In the genomic region with DNA sequence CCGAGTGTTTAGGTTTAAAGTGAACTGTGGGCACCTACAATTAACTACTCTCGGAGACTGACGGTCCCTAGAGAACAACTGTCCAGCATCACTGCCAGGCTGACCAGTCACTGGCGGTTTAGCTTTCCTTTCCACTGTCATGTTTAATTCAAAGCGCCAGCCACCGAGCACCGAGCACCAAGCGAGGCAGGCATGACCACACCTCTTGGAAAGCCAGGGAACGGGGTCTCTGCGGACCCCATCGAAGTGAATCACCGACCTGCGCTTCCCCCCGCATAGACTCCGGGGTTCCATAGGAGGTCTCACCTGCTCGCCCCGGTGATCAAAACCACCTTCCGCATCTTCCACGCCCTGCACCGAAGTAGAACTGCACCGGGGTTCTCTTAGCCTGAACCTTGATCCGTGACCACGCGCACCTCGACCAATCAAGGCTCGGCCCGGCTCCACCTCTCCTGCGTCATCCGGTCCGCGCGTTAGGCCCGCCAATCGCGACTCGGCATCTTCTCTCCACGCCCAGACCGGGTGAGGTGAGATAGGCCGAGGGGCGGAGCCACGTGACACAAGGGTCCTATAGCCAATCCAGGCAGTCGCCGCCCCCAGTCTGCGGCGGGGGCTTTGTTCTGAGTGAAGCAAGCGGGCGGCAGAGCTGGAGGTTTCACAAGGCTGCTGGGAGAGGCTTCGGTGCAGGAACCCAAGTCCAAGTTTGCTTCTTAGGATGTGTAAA, we compare ENCODE assay signal across 8 mouse cellular contexts. TPM values are rescaled to one million over a fixed set of nuclear protein-coding genes. Genes with fewer than 3 reads are reported as not detected.
DNase-seq lines count a peak whose midpoint lies in the region; ATAC-seq and TF ChIP-seq lines count a peak whose summit lies in the region.

Hsd17b7 (minus strand) TSS at position 450 of the 724 bp plus-strand sequence.

- peaks cover 25% of the 10 kb centered on the region for H3K36me3 ChIP-seq in heart, embryonic 12.5 days
- no peaks in the 10 kb centered on the region for H3K36me3 ChIP-seq in kidney, postnatal 0 days (ENCODE audit: insufficient read depth, low read length)
- H3K36me3 ChIP-seq in liver, embryonic 11.5 days (ENCODE audit: control insufficient read depth, insufficient read depth, low read length) = no peaks in the 10 kb centered on the region; the same call in 1 of the 2 replicates
- peaks cover 16% of the 10 kb centered on the region; the same call in 1 of the 2 replicates for H3K36me3 ChIP-seq in stomach, embryonic 14.5 days (ENCODE audit: control insufficient read depth, insufficient read depth, low read length)

- ATAC-seq in erythroid progenitor cell, adult 5-6 weeks (replicated peaks; ENCODE audit: low FRiP score, poor library complexity, severe bottlenecking) = peak; percentile 100
- peak; percentile 100 for ATAC-seq in heart, embryonic 12.5 days (ENCODE audit: insufficient number of reproducible peaks, low FRiP score)
- ATAC-seq in kidney, postnatal 0 days (replicated peaks; ENCODE audit: low FRiP score, low read depth) = peak; percentile 100
- ATAC-seq in liver, embryonic 11.5 days (replicated peaks; ENCODE audit: low FRiP score) = peak; percentile 100
- peak; percentile 100 for ATAC-seq in stomach, embryonic 14.5 days (ENCODE audit: insufficient number of reproducible peaks, insufficient read depth, low FRiP score, low read depth)

- no peaks in the 10 kb centered on the region for H3K27me3 ChIP-seq in heart, embryonic 12.5 days (replicated peaks)
- H3K27me3 ChIP-seq in kidney, postnatal 0 days (ENCODE audit: insufficient read depth, low read length) = no peaks in the 10 kb centered on the region
- no peaks in the 10 kb centered on the region for H3K27me3 ChIP-seq in liver, embryonic 11.5 days (replicated peaks; ENCODE audit: control insufficient read depth, insufficient read depth, low read length)
- no peaks in the 10 kb centered on the region for H3K27me3 ChIP-seq in stomach, embryonic 14.5 days (ENCODE audit: control insufficient read depth, insufficient read depth, low read length)

- peak within 1 kb of the TSS; percentile 75 for H3K4me2 ChIP-seq in heart, embryonic 12.5 days
- H3K4me2 ChIP-seq in kidney, postnatal 0 days (ENCODE audit: low read length) = peak within 1 kb of the TSS; percentile 63
- peak within 1 kb of the TSS; percentile 88 for H3K4me2 ChIP-seq in liver, embryonic 11.5 days
- peak within 1 kb of the TSS; percentile 92 for H3K4me2 ChIP-seq in stomach, embryonic 14.5 days (replicated peaks; ENCODE audit: low read depth, low read length)

- peak; percentile 98 for DNase-seq in CD4-positive helper T cell, adult 2 months (ENCODE audit: low read depth, low spot score)
- peak; percentile 98 for DNase-seq in brain, embryonic 18.5 days (ENCODE audit: low read depth, low spot score)
- DNase-seq in kidney, postnatal 0 days (ENCODE audit: low spot score) = peak; percentile 100
- peak; percentile 97 for DNase-seq in liver, embryonic 11.5 days (ENCODE audit: low spot score)
- DNase-seq in naive thymus-derived CD4-positive, alpha-beta T cell, adult 2 months (ENCODE audit: low read depth) = peak; percentile 98

- TF ChIP-seq CTCF in kidney, postnatal 0 days (IDR thresholded peaks at IDR 0.05; ENCODE audit: low read depth) = no peak

- peak within 1 kb of the TSS; percentile 70 for H3K9ac ChIP-seq in heart, embryonic 12.5 days
- peak within 1 kb of the TSS; percentile 62 for H3K9ac ChIP-seq in kidney, postnatal 0 days (ENCODE audit: low read depth, low read length)
- H3K9ac ChIP-seq in liver, embryonic 11.5 days (ENCODE audit: low read depth, low read length) = peak within 1 kb of the TSS; percentile 62
- peak within 1 kb of the TSS; percentile 50 for H3K9ac ChIP-seq in stomach, embryonic 14.5 days (replicated peaks; ENCODE audit: low read depth, low read length)

- H3K4me1 ChIP-seq in heart, embryonic 12.5 days (replicated peaks) = peaks cover 40% of the 10 kb centered on the region
- no peaks in the 10 kb centered on the region for H3K4me1 ChIP-seq in kidney, postnatal 0 days (replicated peaks; ENCODE audit: insufficient read depth, low read length)
- H3K4me1 ChIP-seq in liver, embryonic 11.5 days (replicated peaks; ENCODE audit: control insufficient read depth, insufficient read depth, low read length) = peaks cover 10% of the 10 kb centered on the region; the same call in 1 of the 2 replicates
- peaks cover 7% of the 10 kb centered on the region; the same call in 1 of the 2 replicates for H3K4me1 ChIP-seq in stomach, embryonic 14.5 days (ENCODE audit: control insufficient read depth, insufficient read depth, low read length)

- H3K27ac ChIP-seq in heart, embryonic 12.5 days (ENCODE audit: poor library complexity, severe bottlenecking) = peak within 1 kb of the TSS; percentile 88
- H3K27ac ChIP-seq in kidney, postnatal 0 days = peak within 1 kb of the TSS; percentile 63; the same call in 1 of the 2 replicates
- H3K27ac ChIP-seq in liver, embryonic 11.5 days (ENCODE audit: low read depth, low read length) = peak within 1 kb of the TSS; percentile 52; the same call in 1 of the 2 replicates
- peak within 1 kb of the TSS; percentile 86 for H3K27ac ChIP-seq in stomach, embryonic 14.5 days (ENCODE audit: low read length)

- no peaks in the 10 kb centered on the region for H3K9me3 ChIP-seq in heart, embryonic 12.5 days (replicated peaks)
- no peaks in the 10 kb centered on the region for H3K9me3 ChIP-seq in kidney, postnatal 0 days (replicated peaks; ENCODE audit: low read length)
- H3K9me3 ChIP-seq in liver, embryonic 11.5 days (ENCODE audit: control insufficient read depth, low read length) = no peaks in the 10 kb centered on the region
- no peaks in the 10 kb centered on the region for H3K9me3 ChIP-seq in stomach, embryonic 14.5 days (ENCODE audit: control insufficient read depth, low read depth, low read length)

- 1% methylated on average over 48 of the region's 48 CpGs for WGBS in heart, embryonic 12.5 days
- WGBS in kidney, postnatal 0 days = under 1% methylated on average over 48 of the region's 48 CpGs
- WGBS in liver, embryonic 11.5 days = 1% methylated on average over 48 of the region's 48 CpGs
- under 1% methylated on average over 48 of the region's 48 CpGs for WGBS in stomach, embryonic 14.5 days

- H3K4me3 ChIP-seq in heart, embryonic 12.5 days = peak within 1 kb of the TSS; percentile 77
- H3K4me3 ChIP-seq in kidney, postnatal 0 days (replicated peaks; ENCODE audit: low read depth, low read length) = peak within 1 kb of the TSS; percentile 53
- peak within 1 kb of the TSS; percentile 73 for H3K4me3 ChIP-seq in liver, embryonic 11.5 days (ENCODE audit: low read depth, low read length)
- peak within 1 kb of the TSS; percentile 54 for H3K4me3 ChIP-seq in stomach, embryonic 14.5 days (ENCODE audit: low read depth, low read length)

RNA-seq across cellular contexts. Expression of gene Hsd17b7, which starts in this region (rescaled TPM):
- 4.0 TPM in 1 of 2 replicates, not detected in the other for total RNA-seq in erythroid progenitor cell, adult 5-6 weeks (2015; ENCODE audit: low replicate concordance)
- 0.45 and 0.77 TPM in 2 replicates for total RNA-seq in erythroid progenitor cell, adult 5-6 weeks (2017; ENCODE audit: low replicate concordance)
- 35.7 and 37.5 TPM in 2 replicates for polyA plus RNA-seq in heart, embryonic 12.5 days (2016; fragmentation: Nextera tagmentation; extraction: Ambion mirVana)
- 16.4 and 18.1 TPM in 2 replicates for polyA plus RNA-seq in kidney, postnatal 0 days (2015; fragmentation: Nextera tagmentation; extraction: Ambion mirVana)
- polyA plus RNA-seq in liver, embryonic 11.5 days (2014; fragmentation: Nextera tagmentation; extraction: Ambion mirVana) = 12.1 and 14.7 TPM in 2 replicates
- 18.3 and 19.3 TPM in 2 replicates for polyA plus RNA-seq in stomach, embryonic 14.5 days (2014; fragmentation: Nextera tagmentation; extraction: Ambion mirVana)

Comparison
In these comparisons a context has a peak if more than half of its experiments do, and no peak if none do; other contexts are left out.
1. Peak in every context shown above with its lines: DNase-seq, ATAC-seq, H3K4me3 ChIP-seq and H3K27ac ChIP-seq.